Mouse (Mus musculus): Measurements from ENCODE around the gene Eps8. TPM values are rescaled to one million over a fixed set of nuclear protein-coding genes. Genes with fewer than 3 reads are reported as not detected.

Gene Eps8
- polyA plus RNA-seq, 2 experiments from 2014 or later, result 0.66 TPM; not detected in 1

DNA sequence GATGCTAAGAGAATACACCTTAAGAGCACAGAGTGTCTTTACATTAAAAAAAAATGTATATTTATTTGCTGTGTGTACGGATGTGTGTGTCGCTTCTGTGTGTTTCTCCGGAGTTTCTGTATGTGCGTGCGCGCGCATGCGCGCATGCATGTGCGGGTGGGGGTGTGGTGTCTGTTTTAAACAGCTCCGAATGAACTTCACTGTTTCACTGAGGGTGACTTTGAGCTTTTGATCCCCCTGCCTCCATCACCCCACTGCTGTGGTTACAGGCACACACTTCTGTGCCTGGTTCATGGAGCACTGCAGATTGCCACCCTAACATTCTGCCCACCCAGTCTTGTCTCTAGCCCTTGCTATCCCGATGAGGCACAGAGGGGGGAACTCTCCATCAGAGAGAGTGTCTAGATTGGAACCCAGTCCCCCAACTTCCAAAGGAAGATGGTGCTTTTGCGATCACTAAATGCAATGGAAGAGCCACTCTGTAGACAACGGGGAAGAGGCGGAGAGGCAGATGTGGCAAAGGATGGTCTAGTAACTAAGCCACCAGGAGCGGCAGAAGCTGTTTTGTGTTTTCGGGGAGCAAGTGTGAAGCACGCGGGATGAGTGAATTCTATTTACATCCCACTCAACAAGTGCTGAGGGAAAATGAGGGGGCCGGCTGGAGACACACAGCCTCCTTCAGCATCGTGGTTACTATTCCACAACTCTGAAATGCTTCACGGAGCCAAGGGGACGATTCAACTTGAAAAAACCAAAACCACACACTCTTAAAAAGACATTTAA lies 7.1 kb upstream of the Eps8 start:
- ATAC-seq, result no peak

DNA sequence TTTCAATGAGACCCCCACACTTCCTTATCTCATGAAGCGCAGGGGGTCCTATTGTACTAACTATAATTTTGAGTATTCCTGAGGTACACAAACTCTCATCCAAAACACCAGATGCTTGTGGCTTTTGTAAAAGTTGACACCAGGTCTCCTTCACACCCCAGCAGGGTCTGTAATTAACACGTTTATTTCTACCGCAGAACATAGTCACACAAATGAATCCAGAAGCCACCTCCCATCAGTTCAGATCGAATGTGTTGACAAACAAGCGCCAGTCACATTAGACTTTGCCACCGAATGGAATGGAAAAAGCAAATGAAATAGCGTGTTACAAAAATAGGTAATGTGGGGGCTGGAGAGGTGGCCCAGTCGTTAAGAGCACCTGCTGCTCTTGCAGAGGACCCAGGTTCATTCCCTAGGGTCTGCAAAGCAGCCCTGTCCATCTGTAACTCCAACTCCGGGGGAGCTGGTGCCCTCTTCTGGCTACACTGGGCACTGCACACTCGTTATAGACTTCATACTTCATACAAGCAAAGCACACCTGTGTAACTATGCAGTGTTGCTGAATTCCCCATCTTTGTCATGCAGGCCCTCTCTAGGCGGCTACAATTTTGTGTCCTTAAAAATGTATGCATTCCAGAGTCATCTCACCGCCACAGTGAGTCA lies 3.9 kb upstream of the Eps8 start:
- ATAC-seq, result no peak

- ATAC-seq, result no peak
These were observed 2.5 kb upstream of the Eps8 start for GRCm38 (mm10) chr6:137657203-137657602.

DNA sequence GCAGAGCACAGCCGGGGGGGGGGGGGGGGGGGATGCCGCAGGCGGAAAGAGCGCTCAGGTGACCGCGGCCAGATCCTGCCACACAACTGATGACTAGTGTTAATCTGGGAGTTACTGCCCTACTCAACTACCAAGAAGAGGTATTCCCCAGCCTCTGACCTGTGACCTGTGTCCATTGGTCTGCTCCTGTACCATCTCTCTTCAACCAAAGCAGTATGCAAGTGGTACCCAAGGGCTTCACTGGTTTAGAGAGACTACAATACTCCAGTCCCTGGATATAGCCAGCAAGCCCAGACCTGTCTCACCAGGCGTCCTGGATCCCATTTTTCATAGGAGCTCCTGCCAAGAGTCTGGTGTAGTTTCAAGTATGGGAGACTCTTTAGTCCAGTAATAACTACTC lies 5.1 kb downstream of the Eps8 start:
- no peak for ATAC-seq

DNA sequence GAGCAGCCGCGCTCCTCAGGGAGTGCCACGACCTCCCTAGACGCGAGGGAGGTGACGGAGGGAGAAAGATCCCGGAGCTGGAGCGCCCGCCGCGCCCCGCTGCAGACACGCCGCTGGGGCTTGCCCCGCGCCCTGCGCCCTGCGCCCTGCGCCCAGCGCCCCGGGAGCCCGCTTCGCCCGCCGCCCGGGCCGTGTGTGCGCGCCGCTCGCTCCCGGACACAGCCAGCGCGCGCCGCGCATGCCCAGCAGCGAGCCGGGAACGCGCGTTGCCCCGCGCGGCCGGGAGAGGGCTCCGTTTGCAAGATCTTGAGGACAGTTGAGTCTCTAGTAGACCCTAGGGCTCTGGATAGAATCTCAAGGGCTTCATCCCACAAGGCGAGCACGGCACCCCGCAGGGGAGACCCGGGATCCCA lies 5.6 kb downstream of the Eps8 start:
- no peak for ATAC-seq

DNA sequence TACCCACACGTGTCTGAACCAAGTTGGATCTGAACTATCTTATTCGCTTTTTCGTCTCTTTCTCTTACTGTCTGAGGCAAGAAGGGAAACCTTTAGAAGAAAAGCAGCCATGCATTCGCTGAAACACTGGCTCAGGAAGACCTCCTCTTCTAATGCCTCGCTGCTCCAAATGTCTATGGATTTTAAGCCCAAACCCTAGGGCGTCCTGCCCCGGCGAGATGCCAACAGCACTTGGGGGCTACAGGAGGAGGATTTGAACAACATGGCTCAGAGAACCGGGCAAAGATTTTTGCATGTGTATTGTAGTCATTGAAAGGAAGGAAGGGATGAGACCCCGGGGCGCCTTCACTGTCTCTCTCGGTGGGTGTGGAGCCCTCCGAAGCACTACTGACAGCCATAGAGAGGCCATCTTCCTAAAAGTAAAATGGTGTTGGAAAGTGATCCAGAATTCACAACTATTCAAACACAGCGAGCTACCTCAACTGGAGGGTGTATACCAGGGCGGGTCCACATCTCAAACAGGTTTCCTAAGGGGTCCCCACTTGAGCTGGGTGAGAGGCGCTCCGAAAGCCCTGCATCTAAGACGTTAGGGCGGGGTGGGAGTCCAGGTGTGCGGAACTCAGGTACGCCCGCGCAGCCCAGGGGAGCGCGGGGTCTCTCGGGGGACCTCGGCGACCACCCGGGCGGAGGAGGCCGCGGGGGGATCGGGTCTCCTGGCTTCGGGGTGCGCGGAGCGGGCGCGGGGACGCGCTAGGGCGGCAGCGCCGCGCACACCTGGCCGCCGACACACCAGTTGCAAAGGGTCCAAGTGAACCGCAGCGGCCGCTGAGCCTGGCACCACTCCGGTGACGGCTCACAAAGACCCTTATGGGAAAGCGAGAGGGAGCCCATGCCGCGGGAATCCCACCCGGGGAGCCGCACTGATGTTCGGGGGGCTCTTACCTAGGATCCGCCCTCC lies 6.3 kb downstream of the Eps8 start:
- ATAC-seq, result no peak

DNA sequence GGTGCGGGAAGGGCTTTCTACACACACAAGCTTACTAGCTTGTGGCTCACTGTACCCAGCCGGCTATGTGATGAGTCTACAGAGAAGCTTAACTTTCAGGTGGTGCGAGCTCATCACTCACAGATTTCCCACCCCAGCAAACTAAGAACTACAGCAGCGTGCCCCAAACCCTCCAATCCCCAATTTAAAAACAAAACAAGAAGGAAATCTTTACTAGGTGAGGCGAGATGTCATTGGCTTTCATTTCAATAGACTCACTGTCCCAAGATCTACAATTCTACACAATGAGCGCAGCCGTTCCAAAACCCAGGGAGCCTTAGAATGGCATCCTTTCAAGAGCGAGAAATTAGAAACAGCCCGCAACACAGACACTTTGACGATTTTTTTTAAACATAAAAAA lies 7.0 kb downstream of the Eps8 start:
- ATAC-seq, result no peak

- no peak for ATAC-seq
These were observed 8.0 kb downstream of the Eps8 start for GRCm38 (mm10) chr6:137646726-137647125.

- ATAC-seq, result no peak
These were observed 9.8 kb downstream of the Eps8 start for GRCm38 (mm10) chr6:137644893-137645292.

GRCm38 (mm10) chr6:137643814-137644213 lies 10.9 kb downstream of the Eps8 start:
- no peak for ATAC-seq

DNA sequence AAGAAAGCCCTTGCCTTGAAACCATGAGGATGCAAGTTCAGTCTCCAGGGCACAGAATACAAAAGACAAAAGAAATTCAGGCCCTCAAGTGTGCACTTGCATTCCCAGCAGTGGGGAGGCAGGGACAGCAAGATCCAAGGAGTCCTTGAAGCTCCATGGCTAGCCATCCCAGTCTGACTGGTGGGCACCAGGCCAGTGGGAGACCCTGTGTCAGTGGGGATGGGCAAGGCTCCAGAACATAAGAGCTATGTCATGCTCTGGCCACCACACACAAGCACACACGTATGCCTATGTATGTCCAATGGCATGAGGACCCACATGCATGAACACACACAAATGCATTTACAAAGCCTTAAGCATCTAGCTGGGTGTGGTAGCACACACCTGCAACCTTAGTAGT lies 13.0 kb downstream of the Eps8 start:
- no peak for ATAC-seq

DNA sequence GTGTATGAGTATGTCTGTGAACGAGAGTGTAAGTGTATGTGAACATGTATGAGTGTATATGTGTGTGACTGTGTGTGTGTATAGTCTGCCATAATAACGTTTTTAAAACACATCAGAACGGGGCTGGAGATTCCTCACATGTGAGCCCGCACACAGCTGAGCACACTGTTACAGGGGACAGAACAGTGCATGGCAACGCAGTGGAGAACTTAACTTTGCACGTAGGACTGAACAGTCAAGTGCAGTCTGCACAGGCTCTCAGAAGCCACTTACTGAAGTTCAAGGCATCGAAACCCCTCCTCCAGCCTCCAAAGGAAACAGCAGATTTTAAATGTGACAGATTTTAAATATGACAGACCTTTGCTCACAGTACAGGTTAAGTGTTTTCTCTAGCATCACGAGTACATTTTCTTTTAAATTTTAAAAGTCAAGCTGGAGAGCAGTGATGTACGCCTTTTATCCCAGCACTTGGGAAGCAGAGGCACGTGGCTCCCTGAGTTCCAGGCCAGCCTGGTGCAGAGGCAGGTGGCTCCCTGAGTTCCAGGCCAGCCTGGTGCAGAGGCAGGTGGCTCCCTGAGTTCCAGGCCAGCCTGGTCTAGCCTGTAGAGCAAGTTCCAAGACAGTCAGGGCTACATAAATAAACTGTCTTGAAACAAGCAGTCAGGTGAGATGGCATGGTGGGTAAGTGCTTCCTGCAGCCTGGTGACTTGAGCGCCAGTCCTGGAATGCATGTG lies 15.7 kb downstream of the Eps8 start:
- no peak for ATAC-seq

- no peak for ATAC-seq
These were observed 17.2 kb downstream of the Eps8 start for GRCm38 (mm10) chr6:137637443-137637842.

- ATAC-seq, result no peak
These were observed 18.5 kb downstream of the Eps8 start for GRCm38 (mm10) chr6:137636131-137636530.

DNA sequence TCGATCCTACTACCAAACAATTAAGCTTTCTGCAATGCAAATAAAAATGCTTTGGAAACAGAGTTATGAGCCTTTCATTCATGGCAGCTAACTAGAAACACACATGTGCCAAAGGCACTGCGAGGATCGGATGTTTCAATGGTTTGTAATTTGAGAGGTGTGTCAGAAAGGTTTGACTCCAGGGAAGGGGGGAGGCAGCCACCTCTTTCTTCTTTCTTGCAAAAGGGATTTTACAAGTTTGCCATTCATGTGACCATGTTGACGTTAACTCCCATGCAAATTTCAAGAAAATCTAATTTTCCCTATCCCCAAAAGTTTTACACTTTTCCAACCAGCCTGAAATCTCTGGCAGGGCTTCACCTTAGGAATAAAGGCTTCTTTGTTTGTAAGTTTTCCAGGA lies 21.1 kb downstream of the Eps8 start:
- ATAC-seq, result no peak

- ATAC-seq, result no peak
These were observed 21.6 kb downstream of the Eps8 start for GRCm38 (mm10) chr6:137633121-137633520.

DNA sequence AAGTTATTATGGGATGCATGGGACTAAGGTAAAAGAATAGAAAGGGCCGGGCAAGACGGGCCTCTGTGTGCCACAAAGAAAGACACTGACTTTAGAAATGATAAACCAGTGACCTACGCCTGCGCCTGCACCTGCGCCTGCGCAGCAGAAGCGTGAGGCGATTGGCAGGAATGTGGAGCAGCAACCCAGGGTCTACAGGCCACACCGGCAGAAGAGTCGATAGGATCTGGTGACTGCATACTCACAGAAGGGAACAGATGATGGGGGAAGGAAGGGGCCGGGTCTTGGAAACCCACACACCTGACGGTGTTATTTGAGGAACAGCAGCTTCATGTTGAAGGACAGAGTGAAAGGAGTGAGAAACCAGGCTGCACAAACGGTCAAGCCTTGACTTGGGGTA lies 24.3 kb downstream of the Eps8 start:
- ATAC-seq, result no peak

- ATAC-seq, result no peak
These were observed 25.0 kb downstream of the Eps8 start for GRCm38 (mm10) chr6:137629603-137630231.

DNA sequence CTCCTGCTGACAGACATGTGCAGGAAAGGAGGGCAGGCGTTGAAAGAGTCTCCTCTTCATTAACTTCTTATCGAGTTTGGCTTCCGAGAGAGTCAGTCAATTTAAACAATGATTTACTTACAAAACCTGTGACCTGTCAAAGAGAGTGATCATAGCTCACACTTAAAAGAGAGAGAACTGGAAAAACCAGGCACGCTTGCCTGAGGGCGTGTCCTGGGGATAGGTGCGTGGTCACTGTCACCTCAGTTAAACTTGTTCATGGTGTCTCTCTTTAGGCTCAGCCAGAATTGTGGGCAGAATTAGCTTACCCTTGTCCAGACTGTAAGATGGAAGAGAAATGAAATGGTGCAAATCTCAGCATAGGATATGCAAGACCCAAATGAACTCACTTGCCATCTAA lies 26.0 kb downstream of the Eps8 start:
- ATAC-seq, result no peak

DNA sequence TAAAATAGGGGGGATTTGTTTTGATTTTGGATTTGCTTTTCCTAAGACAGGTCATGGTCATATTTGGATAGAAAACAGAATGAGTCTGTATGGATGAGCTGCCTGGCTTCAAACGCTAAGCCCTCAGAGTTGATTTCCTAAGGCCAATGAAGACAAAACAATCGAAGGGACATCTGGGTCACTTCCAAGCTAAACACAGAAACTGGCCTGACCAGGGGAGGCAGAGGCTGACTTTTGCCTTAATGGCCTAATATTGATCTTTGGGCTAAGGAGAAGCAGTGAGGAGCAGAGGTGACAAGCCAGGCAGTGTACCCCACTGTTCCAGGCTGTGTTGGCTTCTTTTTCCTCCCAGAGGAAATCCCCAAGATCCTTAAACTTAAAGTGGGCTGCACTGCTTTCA lies 33.7 kb downstream of the Eps8 start:
- ATAC-seq, result no peak

GRCm38 (mm10) chr6:137613903-137614302 lies 40.8 kb downstream of the Eps8 start:
- ATAC-seq, result no peak

DNA sequence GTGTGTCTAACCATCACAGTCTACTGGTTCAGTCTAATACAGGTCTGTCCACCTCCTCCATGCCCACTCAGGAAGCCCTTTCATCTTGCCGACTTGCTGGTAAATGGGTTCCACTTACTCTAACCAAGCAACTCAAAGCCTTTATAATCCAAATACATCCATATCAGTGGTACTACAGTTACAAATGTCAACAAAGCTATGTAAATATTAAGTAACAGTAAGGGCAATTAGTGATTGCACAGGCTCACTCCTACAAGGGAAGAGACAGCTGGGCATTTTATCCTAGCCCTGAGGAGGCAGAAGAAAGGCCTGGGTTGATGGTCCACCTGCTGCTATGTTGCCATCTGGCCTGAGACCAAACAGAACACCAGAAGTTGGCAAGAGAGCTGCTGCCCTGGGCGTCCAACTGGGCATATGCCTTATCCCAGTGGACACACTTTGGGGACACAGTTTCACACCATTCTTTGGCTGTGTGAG lies 42.6 kb downstream of the Eps8 start:
- ATAC-seq, result no peak
